Mouse (Mus musculus): ENCODE results near the gene Mgam.
"Not testable (repeated sequence)": the region's sequence is repeated elsewhere in the genome, so short reads cannot be mapped to it uniquely, and the experiment has no call there.

Mgam gene

GRCm38 (mm10) chr6:40739545-40739944, 110.9 kb downstream of the Mgam start:
- DNase-seq = no peak

GRCm38 (mm10) chr6:40749030-40749429, 120.4 kb downstream of the Mgam start:
- not testable (repeated sequence) for DNase-seq

- DNase-seq = no peak
Observed at GRCm38 (mm10) chr6:40755948-40756347, 127.3 kb downstream of the Mgam start.

- DNase-seq = not testable (repeated sequence)
Observed at GRCm38 (mm10) chr6:40757346-40757745, 128.7 kb downstream of the Mgam start.

- no peak for DNase-seq
Observed at GRCm38 (mm10) chr6:40774656-40775055, 146.0 kb downstream of the Mgam start.

- DNase-seq = no peak
Observed at GRCm38 (mm10) chr6:40778458-40778857, 149.8 kb downstream of the Mgam start.

- DNase-seq = no peak
Observed at GRCm38 (mm10) chr6:40783637-40784036, 155.0 kb downstream of the Mgam start.

- no peak for DNase-seq
Observed at GRCm38 (mm10) chr6:40784378-40784777, 155.7 kb downstream of the Mgam start.

GRCm38 (mm10) chr6:40795077-40795812, 166.6 kb downstream of the Mgam start:
- no peak for DNase-seq

- no peak for DNase-seq
Observed at GRCm38 (mm10) chr6:40818237-40818902, 189.7 kb downstream of the Mgam start.

Data from thymus, postnatal 25 days (tissue).